ENCODE assay signal across 20 mouse cellular contexts in the genomic region with DNA sequence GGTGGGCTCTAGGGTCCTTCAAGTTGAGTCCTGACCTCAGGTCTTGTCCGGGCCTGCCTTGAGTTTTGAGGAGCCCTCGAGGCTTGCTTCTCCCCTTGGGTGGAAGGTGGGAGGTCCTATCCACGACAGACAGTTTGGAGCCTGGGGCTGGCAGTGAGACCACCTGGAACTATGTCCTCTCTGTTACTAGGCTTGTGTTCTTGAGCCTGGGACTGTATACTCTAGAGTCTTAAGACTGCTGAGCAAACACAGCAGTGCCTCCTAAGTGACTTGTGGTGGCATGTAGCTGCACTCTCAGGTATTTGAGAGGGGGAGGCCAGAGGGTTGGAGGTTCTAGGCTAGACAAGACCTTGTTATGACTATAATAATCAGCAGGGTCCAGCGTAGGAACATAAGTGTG. TPM values are rescaled to one million over a fixed set of nuclear protein-coding genes. Genes with fewer than 3 reads are reported as not detected.
A peak's percentile ranks its signal among the peaks of the same experiment; 100 is the strongest.
DNase-seq lines count a peak whose midpoint lies in the region; ATAC-seq and TF ChIP-seq lines count a peak whose summit lies in the region.
"Had no signal": no experiment of that assay in that cellular context is flagged by ENCODE, and none has a peak within 500 bp of the region (broad histone marks: within the 10 kb centered on the region; RNA-seq: fewer than 3 reads in every experiment).

No protein-coding gene starts in this region.

- intact Hi-C loops in heart, adult 2 months (cut with DNase I): no loop called here
- intact Hi-C loops in heart, postnatal 25 days (cut with DNase I): no loop called here

- H3K4me1 ChIP-seq in heart, adult 2 months (ENCODE audit: control insufficient read depth, insufficient read depth, low read length): peaks cover 3% of the 10 kb centered on the region
- no peaks in the 10 kb centered on the region for H3K4me1 ChIP-seq in hindbrain, embryonic 14.5 days (replicated peaks; ENCODE audit: control insufficient read depth, insufficient read depth, low read length)
- H3K4me1 ChIP-seq in hindbrain, embryonic 13.5 days (replicated peaks): no peaks in the 10 kb centered on the region
- H3K4me1 ChIP-seq in lung, embryonic 16.5 days (replicated peaks; ENCODE audit: control insufficient read depth, insufficient read depth, low read length): peaks cover under 1% of the 10 kb centered on the region; the same call in 1 of the 2 replicates
- H3K4me1 ChIP-seq in lung, adult 2 months (ENCODE audit: control insufficient read depth, insufficient read depth, low read length): peaks cover 6% of the 10 kb centered on the region; the same call in 1 of the 2 replicates
- H3K4me1 ChIP-seq: heart, embryonic 12.5 days; hindbrain, embryonic 12.5 days; neural tube, embryonic 13.5 days had no signal

- TF ChIP-seq CTCF in heart, adult 2 months (IDR thresholded peaks at IDR 0.05): no peak
- TF ChIP-seq CTCF in lung, adult 2 months (IDR thresholded peaks at IDR 0.05; ENCODE audit: insufficient read depth, low read length): no peak

- peak overlapping the region; percentile 83 for H3K27ac ChIP-seq in heart, adult 2 months
- H3K27ac ChIP-seq in hindbrain, embryonic 14.5 days: peak overlapping the region; percentile 9; the same call in 1 of the 2 replicates
- no peak overlapping the region for H3K27ac ChIP-seq in hindbrain, embryonic 13.5 days
- H3K27ac ChIP-seq in lung, embryonic 16.5 days (ENCODE audit: low read length): peak overlapping the region; percentile 71
- H3K27ac ChIP-seq: hindbrain, embryonic 12.5 days; liver, embryonic 14.5 days; neural tube, embryonic 13.5 days had no signal

- H3K9ac ChIP-seq in heart, adult 2 months (ENCODE audit: low read depth, low read length): no peak overlapping the region
- no peak overlapping the region for H3K9ac ChIP-seq in hindbrain, embryonic 14.5 days
- no peak overlapping the region for H3K9ac ChIP-seq in hindbrain, embryonic 13.5 days
- H3K9ac ChIP-seq in lung, embryonic 16.5 days (ENCODE audit: low read length): no peak overlapping the region
- H3K9ac ChIP-seq: heart, embryonic 12.5 days; hindbrain, embryonic 12.5 days; liver, embryonic 14.5 days; neural tube, embryonic 13.5 days had no signal

- H3K4me2 ChIP-seq in hindbrain, embryonic 14.5 days (replicated peaks): no peak overlapping the region
- no peak overlapping the region for H3K4me2 ChIP-seq in hindbrain, embryonic 13.5 days
- H3K4me2 ChIP-seq in lung, embryonic 16.5 days (ENCODE audit: low read depth, low read length): no peak overlapping the region
- H3K4me2 ChIP-seq: heart, embryonic 12.5 days; hindbrain, embryonic 12.5 days; neural tube, embryonic 13.5 days had no signal

- no peaks in the 10 kb centered on the region for H3K36me3 ChIP-seq in heart, adult 2 months (ENCODE audit: control insufficient read depth, insufficient read depth, low read length)
- no peaks in the 10 kb centered on the region for H3K36me3 ChIP-seq in hindbrain, embryonic 14.5 days (replicated peaks; ENCODE audit: control insufficient read depth, insufficient read depth)
- H3K36me3 ChIP-seq in hindbrain, embryonic 13.5 days: no peaks in the 10 kb centered on the region
- H3K36me3 ChIP-seq in lung, embryonic 16.5 days (ENCODE audit: control insufficient read depth, insufficient read depth, low read length): no peaks in the 10 kb centered on the region
- H3K36me3 ChIP-seq: heart, embryonic 12.5 days; hindbrain, embryonic 12.5 days; neural tube, embryonic 13.5 days had no signal

- H3K27me3 ChIP-seq in heart, adult 2 months (ENCODE audit: control insufficient read depth, insufficient read depth, low read length): no peaks in the 10 kb centered on the region
- H3K27me3 ChIP-seq in hindbrain, embryonic 14.5 days (ENCODE audit: control insufficient read depth, insufficient read depth, low read length): no peaks in the 10 kb centered on the region
- H3K27me3 ChIP-seq in hindbrain, embryonic 13.5 days: no peaks in the 10 kb centered on the region
- H3K27me3 ChIP-seq in lung, embryonic 16.5 days (ENCODE audit: control insufficient read depth, insufficient read depth, low read depth, low read length): no peaks in the 10 kb centered on the region
- H3K27me3 ChIP-seq: hindbrain, embryonic 12.5 days; neural tube, embryonic 13.5 days had no signal

- H3K79me2 ChIP-seq in heart, adult 2 months (replicated peaks; ENCODE audit: control insufficient read depth, insufficient read depth, low read length): no peaks in the 10 kb centered on the region; the same call in 1 of the 2 replicates

- no peaks in the 10 kb centered on the region for H3K9me3 ChIP-seq in hindbrain, embryonic 14.5 days (ENCODE audit: control insufficient read depth, low read length)
- no peaks in the 10 kb centered on the region for H3K9me3 ChIP-seq in hindbrain, embryonic 13.5 days
- H3K9me3 ChIP-seq in lung, embryonic 16.5 days (ENCODE audit: control insufficient read depth, low read length): no peaks in the 10 kb centered on the region
- H3K9me3 ChIP-seq: heart, embryonic 12.5 days; hindbrain, embryonic 12.5 days; neural tube, embryonic 13.5 days had no signal

- H3K4me3 ChIP-seq in heart, adult 2 months: peak overlapping the region; percentile 26; the same call in 1 of the 2 replicates
- no peak overlapping the region for H3K4me3 ChIP-seq in hindbrain, embryonic 14.5 days (replicated peaks; ENCODE audit: low read length)
- H3K4me3 ChIP-seq in hindbrain, embryonic 13.5 days: no peak overlapping the region
- H3K4me3 ChIP-seq in lung, embryonic 16.5 days (ENCODE audit: low read length): no peak overlapping the region
- H3K4me3 ChIP-seq in lung, adult 2 months (replicated peaks; ENCODE audit: extremely low read depth, low read depth, low read length): no peak overlapping the region
- H3K4me3 ChIP-seq: heart, embryonic 12.5 days; hindbrain, embryonic 12.5 days; myocyte; neural tube, embryonic 13.5 days had no signal

- 66% methylated on average over 4 of the region's 4 CpGs for WGBS in heart, adult 2 months
- 88% methylated on average over 4 of the region's 4 CpGs for WGBS in hindbrain, embryonic 14.5 days
- WGBS in hindbrain, embryonic 13.5 days: 78% methylated on average over 4 of the region's 4 CpGs
- WGBS in lung, embryonic 16.5 days: 47% methylated on average over 4 of the region's 4 CpGs
- WGBS in lung, adult 2 months: 54% methylated on average over 4 of the region's 4 CpGs

- no peak for TF ChIP-seq POLR2A in heart, adult 2 months (IDR thresholded peaks at IDR 0.05; ENCODE audit: insufficient read depth, low read depth, low read length)
- no peak for TF ChIP-seq POLR2A in lung, adult 2 months (IDR thresholded peaks at IDR 0.05; ENCODE audit: borderline replicate concordance, extremely low read depth, low read depth, low read length)

- no peak for DNase-seq in heart, adult 2 months
- DNase-seq in heart, postnatal 25 days (ENCODE audit: low spot score): no peak
- no peak for DNase-seq in hindbrain, embryonic 14.5 days (ENCODE audit: low spot score)
- no peak for DNase-seq in lung, adult 2 months
- no peak for DNase-seq in thymus, adult 18-20 months
- DNase-seq: adrenal gland, postnatal 25 days; cerebellum, adult 9-10 months; layer of hippocampus, adult 9-11 months; retina, postnatal 1 day; right cerebral cortex, postnatal 25 days; spleen, adult 18-20 months had no signal

- TF ChIP-seq EP300 in heart, adult 2 months (IDR thresholded peaks at IDR 0.05; ENCODE audit: insufficient read depth, low read depth, low read length): no peak

- no peak for ATAC-seq in hindbrain, embryonic 14.5 days (ENCODE audit: low FRiP score)
- ATAC-seq in hindbrain, embryonic 13.5 days (ENCODE audit: low FRiP score): no peak
- peak; percentile 59 for ATAC-seq in lung, embryonic 16.5 days (ENCODE audit: low read depth)
- ATAC-seq: midbrain, embryonic 16.5 days had no signal

RNA-seq across cellular contexts. Expression of gene Nos2, which starts 14.1 kb away (rescaled TPM):
- 1 to 10 TPM; 5.0 to 5.7 TPM for total RNA-seq in heart, adult 2 months (2021)
- 8.3 TPM in 2 replicates for polyA plus RNA-seq in heart, adult 2 months (2012; rRNA removed)
- 1 to 10 TPM; 5.2 to 6.8 TPM for total RNA-seq in heart, postnatal 25 days (2021)
- polyA plus RNA-seq in hindbrain, embryonic 14.5 days (2014; fragmentation: Nextera tagmentation; extraction: Ambion mirVana): 1.1 TPM in 2 replicates
- 1.3 and 1.5 TPM in 2 replicates for polyA plus RNA-seq in hindbrain, embryonic 13.5 days (2015; fragmentation: Nextera tagmentation; extraction: Ambion mirVana)
- 5.1 and 5.2 TPM in 2 replicates for polyA plus RNA-seq in lung, embryonic 16.5 days (2015; fragmentation: Nextera tagmentation; extraction: Ambion mirVana)
- polyA plus RNA-seq in lung, adult 2 months (2012; rRNA removed): 3.8 and 4.0 TPM in 2 replicates
- total RNA-seq: megakaryocyte-erythroid progenitor cell, adult 5-6 weeks had no signal

RNA-seq across cellular contexts. Expression of gene Lgals9, which starts 50.0 kb away (rescaled TPM):
- total RNA-seq in heart, adult 2 months (2021): 10 to 100 TPM; 20.7 to 23.1 TPM
- polyA plus RNA-seq in heart, adult 2 months (2012; rRNA removed): 49.5 and 93.4 TPM in 2 replicates
- 10 to 100 TPM; 24.0 to 25.3 TPM for total RNA-seq in heart, postnatal 25 days (2021)
- polyA plus RNA-seq in hindbrain, embryonic 14.5 days (2014; fragmentation: Nextera tagmentation; extraction: Ambion mirVana): 12.2 and 13.7 TPM in 2 replicates
- 10.6 and 12.3 TPM in 2 replicates for polyA plus RNA-seq in hindbrain, embryonic 13.5 days (2015; fragmentation: Nextera tagmentation; extraction: Ambion mirVana)
- 50.8 and 60.8 TPM in 2 replicates for polyA plus RNA-seq in lung, embryonic 16.5 days (2015; fragmentation: Nextera tagmentation; extraction: Ambion mirVana)
- polyA plus RNA-seq in lung, adult 2 months (2012; rRNA removed): 137 and 204 TPM in 2 replicates
